Mouse (Mus musculus): ENCODE measurements around the gene Pip5k1a. TPM values are rescaled to one million over a fixed set of nuclear protein-coding genes. Genes with fewer than 3 reads are reported as not detected.
"Not testable (repeated sequence)": the region's sequence is repeated elsewhere in the genome, so short reads cannot be mapped to it uniquely, and the experiment has no call there.

The Pip5k1a gene
- total and polyA plus RNA-seq, 2 experiments from 2014 or later = 14.5 to 36.6 TPM

- ATAC-seq (ENCODE audit: insufficient read depth, low read depth) (no peak), DNase-seq (ENCODE audit: low spot score) (no peak)
- Histone ChIP-seq H3K9ac (replicated peaks; ENCODE audit: low read depth, low read length) (no peak overlapping the region), H3K4me1 (ENCODE audit: control insufficient read depth, insufficient read depth) (no peaks in the 10 kb centered on the region), H3K4me3 (ENCODE audit: low read depth, low read length) (no peak overlapping the region), H3K36me3 (replicated peaks; ENCODE audit: control insufficient read depth, insufficient read depth, low read length) (peaks cover 53% of the 10 kb centered on the region), H3K27me3 (ENCODE audit: control insufficient read depth, insufficient read depth, low read length) (no peaks in the 10 kb centered on the region), H3K4me2 (ENCODE audit: low read depth, low read length) (no peak overlapping the region), H3K9me3 (replicated peaks; ENCODE audit: control insufficient read depth, low read length) (no peaks in the 10 kb centered on the region), H3K27ac (ENCODE audit: low read depth) (no peak overlapping the region)
- whole genome bisulfite sequencing = 79% methylated on average over 2 of the region's 2 CpGs
- no peak for TF ChIP-seq CTCF (IDR thresholded peaks at IDR 0.05; ENCODE audit: low read depth)
- TF ChIP-seq EP300 (IDR thresholded peaks at IDR 0.05; ENCODE audit: low read depth) = no peak
Observed at GRCm38 (mm10) chr3:95117751-95118150, 11.0 kb upstream of the Pip5k1a start.

- WGBS = 90% methylated on average over 1 of the region's 1 CpGs
- no peak for DNase-seq (ENCODE audit: low spot score)
- no peak for TF ChIP-seq EP300 (IDR thresholded peaks at IDR 0.05; ENCODE audit: low read depth)
- TF ChIP-seq CTCF (IDR thresholded peaks at IDR 0.05; ENCODE audit: low read depth) = no peak
- Histone ChIP-seq H3K27me3 (ENCODE audit: control insufficient read depth, insufficient read depth, low read length) (no peaks in the 10 kb centered on the region), H3K4me3 (ENCODE audit: low read depth, low read length) (no peak overlapping the region), H3K4me1 (ENCODE audit: control insufficient read depth, insufficient read depth) (peaks cover 6% of the 10 kb centered on the region), H3K9me3 (replicated peaks; ENCODE audit: control insufficient read depth, low read length) (no peaks in the 10 kb centered on the region), H3K4me2 (ENCODE audit: low read depth, low read length) (no peak overlapping the region), H3K27ac (ENCODE audit: low read depth) (no peak overlapping the region), H3K36me3 (replicated peaks; ENCODE audit: control insufficient read depth, insufficient read depth, low read length) (peaks cover 6% of the 10 kb centered on the region), H3K9ac (replicated peaks; ENCODE audit: low read depth, low read length) (no peak overlapping the region)
- ATAC-seq (ENCODE audit: insufficient read depth, low read depth) = no peak
Observed at GRCm38 (mm10) chr3:95112760-95113159, 6.0 kb upstream of the Pip5k1a start.

GRCm38 (mm10) chr3:95110911-95111726, 4.4 kb upstream of the Pip5k1a start, which contains the start of gene Vps72:
Gene Vps72, plus strand, starts transcription at chr3:95111022.
- WGBS = under 1% methylated on average over 53 of the region's 54 CpGs
- Histone ChIP-seq H3K4me2 (ENCODE audit: low read depth, low read length) (peak within 1 kb of the TSS; percentile 63), H3K4me1 (ENCODE audit: control insufficient read depth, insufficient read depth) (peaks cover 6% of the 10 kb centered on the region), H3K27ac (ENCODE audit: low read depth) (peak within 1 kb of the TSS; percentile 95), H3K4me3 (ENCODE audit: low read depth, low read length) (peak within 1 kb of the TSS; percentile 87), H3K36me3 (replicated peaks; ENCODE audit: control insufficient read depth, insufficient read depth, low read length) (peaks cover 5% of the 10 kb centered on the region; the same call in 1 of the 2 replicates), H3K9me3 (replicated peaks; ENCODE audit: control insufficient read depth, low read length) (no peaks in the 10 kb centered on the region), H3K27me3 (ENCODE audit: control insufficient read depth, insufficient read depth, low read length) (no peaks in the 10 kb centered on the region), H3K9ac (replicated peaks; ENCODE audit: low read depth, low read length) (peak within 1 kb of the TSS; percentile 85)
- DNase-seq (ENCODE audit: low spot score) (peak; percentile 94), ATAC-seq (ENCODE audit: insufficient read depth, low read depth) (peak; percentile 71)
- TF ChIP-seq EP300 (IDR thresholded peaks at IDR 0.05; ENCODE audit: low read depth) = 0 out of 2 replicates have a peak, but pooled peaks have one; percentile 50
- TF ChIP-seq CTCF (IDR thresholded peaks at IDR 0.05; ENCODE audit: low read depth) = no peak

GRCm38 (mm10) chr3:95107898-95108297, 1.2 kb upstream of the Pip5k1a start:
- Histone ChIP-seq H3K4me3 (ENCODE audit: low read depth, low read length) (no peak overlapping the region), H3K9ac (replicated peaks; ENCODE audit: low read depth, low read length) (no peak overlapping the region), H3K4me1 (ENCODE audit: control insufficient read depth, insufficient read depth) (peaks cover 14% of the 10 kb centered on the region), H3K9me3 (replicated peaks; ENCODE audit: control insufficient read depth, low read length) (no peaks in the 10 kb centered on the region), H3K27ac (ENCODE audit: low read depth) (no peak overlapping the region), H3K36me3 (replicated peaks; ENCODE audit: control insufficient read depth, insufficient read depth, low read length) (no peaks in the 10 kb centered on the region; the same call in 1 of the 2 replicates), H3K4me2 (ENCODE audit: low read depth, low read length) (no peak overlapping the region), H3K27me3 (ENCODE audit: control insufficient read depth, insufficient read depth, low read length) (no peaks in the 10 kb centered on the region)
- ATAC-seq (ENCODE audit: insufficient read depth, low read depth) (no peak), DNase-seq (ENCODE audit: low spot score) (no peak)
- TF ChIP-seq EP300 (IDR thresholded peaks at IDR 0.05; ENCODE audit: low read depth) (no peak), CTCF (IDR thresholded peaks at IDR 0.05; ENCODE audit: low read depth) (peak; percentile 35)
- WGBS = 64% methylated on average over 2 of the region's 2 CpGs

- not testable (repeated sequence) for ATAC-seq (ENCODE audit: insufficient read depth, low read depth)
- peak overlapping the region; percentile 93; the same call in 1 of the 2 replicates for H3K9ac ChIP-seq (replicated peaks; ENCODE audit: low read depth, low read length)
Observed at GRCm38 (mm10) chr3:95107308-95107707, 578 bp upstream of the Pip5k1a start.

More at GRCm38 (mm10) chr3:95107308-95107707, 578 bp upstream of the Pip5k1a start:
- DNase-seq (ENCODE audit: low spot score); H3K9me3 ChIP-seq (replicated peaks; ENCODE audit: control insufficient read depth, low read length); H3K27me3 ChIP-seq (ENCODE audit: control insufficient read depth, insufficient read depth, low read length); H3K36me3 ChIP-seq (replicated peaks; ENCODE audit: control insufficient read depth, insufficient read depth, low read length): not testable (repeated sequence)
- H3K4me1 ChIP-seq (ENCODE audit: control insufficient read depth, insufficient read depth) = peaks cover 14% of the 10 kb centered on the region
- peak overlapping the region; percentile 75 for H3K4me2 ChIP-seq (ENCODE audit: low read depth, low read length)
- H3K27ac ChIP-seq (ENCODE audit: low read depth) = peak overlapping the region; percentile 90; the same call in 1 of the 2 replicates
- H3K4me3 ChIP-seq (ENCODE audit: low read depth, low read length) = peak overlapping the region; percentile 96
